Mouse (Mus musculus) erythroblast, embryonic 14.5 days (primary cell): ENCODE data around the gene Slc48a1. TPM values are rescaled to one million over a fixed set of nuclear protein-coding genes. Genes with fewer than 3 reads are reported as not detected.

Experiments
- H3K27me3 ChIP-seq: 2 replicates; pipeline ENCODE4 v1.6.1; 2012; ENCODE audit warnings: inconsistent platforms; ENCODE audit not compliant: control insufficient read depth
- H3K36me3 ChIP-seq: 2 replicates; pipeline ENCODE4 v1.6.1; 2012; ENCODE audit warnings: mild to moderate bottlenecking, inconsistent platforms; ENCODE audit not compliant: control insufficient read depth
- H3K4me1 ChIP-seq: 2 replicates; pipeline ENCODE4 v1.6.1; 2012; ENCODE audit warnings: inconsistent platforms; ENCODE audit not compliant: control insufficient read depth
- H3K4me3 ChIP-seq: replicated peaks from 2 replicates; pipeline ENCODE3; 2012; ENCODE audit warnings: moderate library complexity, mild to moderate bottlenecking, inconsistent platforms
- H3K9me3 ChIP-seq: 2 replicates; pipeline ENCODE4 v1.6.1; 2012; ENCODE audit warnings: low read length, inconsistent platforms, mixed read lengths; ENCODE audit not compliant: control insufficient read depth
- GATA1 ChIP-seq: IDR thresholded peaks from 2 replicates; pipeline ENCODE4 v1.6.1; 2012; ENCODE audit warnings: low read length, inconsistent platforms, mixed read lengths
- TAL1 ChIP-seq: IDR thresholded peaks from 3 replicates; pipeline ENCODE4 v1.6.1; 2012; ENCODE audit warnings: low read length, inconsistent platforms, mixed read lengths
- polyA plus RNA-seq: library from polyadenylated mRNA; stranded (reverse); fragments of >175 nt; gene quantifications from 2 replicates; pipeline ENCODE4 v1.2.3, GENCODE M21; 2012

Slc48a1 gene
- polyA plus RNA-seq, 1 experiment, result 32.7 TPM

DNA sequence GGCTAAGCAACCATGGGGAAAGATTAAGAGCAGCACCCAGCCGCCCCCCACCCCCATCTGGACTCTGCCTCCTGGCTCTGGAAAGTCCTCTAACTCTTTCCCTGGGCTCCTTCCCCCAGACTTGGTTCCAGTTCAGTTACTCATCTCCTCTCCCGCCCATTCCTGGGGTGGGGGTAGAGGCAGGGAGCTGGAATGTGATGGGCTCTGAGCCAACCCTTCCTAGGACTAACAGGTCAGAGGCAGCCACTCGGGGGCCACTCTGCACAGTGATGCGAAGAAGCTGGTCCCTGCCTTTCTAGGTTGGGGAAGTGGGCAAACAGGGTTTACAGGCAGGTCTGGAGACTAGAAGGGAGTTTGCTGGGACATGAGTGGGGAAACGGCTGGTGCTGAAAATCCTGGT lies 5.2 kb upstream of the Slc48a1 start:
- peaks cover 52% of the 10 kb centered on the region for H3K27me3 ChIP-seq
- no peaks in the 10 kb centered on the region for H3K9me3 ChIP-seq
- no peaks in the 10 kb centered on the region for H3K4me1 ChIP-seq
- no peak for TF ChIP-seq TAL1
- TF ChIP-seq GATA1, result no peak
- H3K36me3 ChIP-seq, result no peaks in the 10 kb centered on the region
- no peak overlapping the region for H3K4me3 ChIP-seq

GRCm38 (mm10) chr15:97773961-97774370 lies 4.4 kb upstream of the Slc48a1 start:
- no peaks in the 10 kb centered on the region for H3K4me1 ChIP-seq
- H3K36me3 ChIP-seq, result no peaks in the 10 kb centered on the region
- no peak overlapping the region for H3K4me3 ChIP-seq
- no peaks in the 10 kb centered on the region for H3K9me3 ChIP-seq
- TF ChIP-seq TAL1, result no peak
- TF ChIP-seq GATA1, result no peak
- H3K27me3 ChIP-seq, result peaks cover 47% of the 10 kb centered on the region

DNA sequence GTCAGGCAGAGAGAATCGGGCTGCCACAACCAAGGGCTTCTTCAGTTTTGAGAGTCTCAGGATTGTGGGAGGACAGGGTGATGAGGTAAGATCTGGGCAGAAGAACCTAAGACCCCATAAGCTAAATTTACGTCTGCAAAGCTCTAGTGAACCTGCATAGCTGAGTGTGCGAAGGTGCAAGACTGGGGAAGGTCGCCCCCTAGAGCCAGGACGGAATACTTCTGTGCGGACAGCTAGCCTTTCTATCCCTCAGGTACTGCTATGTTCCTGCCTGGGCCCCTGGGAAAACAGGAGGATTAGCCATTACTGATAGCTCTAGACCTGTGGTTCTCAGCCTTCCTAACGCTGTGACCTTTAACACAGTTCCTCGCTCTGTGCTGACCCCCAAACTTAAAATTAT lies 1.8 kb upstream of the Slc48a1 start:
- no peak for TF ChIP-seq GATA1
- no peak for TF ChIP-seq TAL1

GRCm38 (mm10) chr15:97776919-97777318 lies 1.4 kb upstream of the Slc48a1 start:
- peaks cover 37% of the 10 kb centered on the region for H3K27me3 ChIP-seq
- no peaks in the 10 kb centered on the region for H3K36me3 ChIP-seq
- TF ChIP-seq GATA1, result no peak
- no peak for TF ChIP-seq TAL1
- H3K4me1 ChIP-seq, result peaks cover under 1% of the 10 kb centered on the region
- H3K9me3 ChIP-seq, result no peaks in the 10 kb centered on the region
- H3K4me3 ChIP-seq, result no peak overlapping the region

More for the DNA sequence above, 1.8 kb upstream of the Slc48a1 start:
- H3K4me1 ChIP-seq, result no peaks in the 10 kb centered on the region
- H3K9me3 ChIP-seq, result no peaks in the 10 kb centered on the region
- no peaks in the 10 kb centered on the region for H3K36me3 ChIP-seq
- H3K4me3 ChIP-seq, result no peak overlapping the region
- peaks cover 34% of the 10 kb centered on the region for H3K27me3 ChIP-seq

GRCm38 (mm10) chr15:97779576-97779975 lies 1.3 kb downstream of the Slc48a1 start:
- no peaks in the 10 kb centered on the region for H3K9me3 ChIP-seq
- peaks cover 52% of the 10 kb centered on the region for H3K27me3 ChIP-seq
- TF ChIP-seq TAL1 (no peak), GATA1 (no peak)
- H3K4me1 ChIP-seq, result peaks cover 21% of the 10 kb centered on the region
- no peaks in the 10 kb centered on the region for H3K36me3 ChIP-seq
- H3K4me3 ChIP-seq, result no peak overlapping the region

DNA sequence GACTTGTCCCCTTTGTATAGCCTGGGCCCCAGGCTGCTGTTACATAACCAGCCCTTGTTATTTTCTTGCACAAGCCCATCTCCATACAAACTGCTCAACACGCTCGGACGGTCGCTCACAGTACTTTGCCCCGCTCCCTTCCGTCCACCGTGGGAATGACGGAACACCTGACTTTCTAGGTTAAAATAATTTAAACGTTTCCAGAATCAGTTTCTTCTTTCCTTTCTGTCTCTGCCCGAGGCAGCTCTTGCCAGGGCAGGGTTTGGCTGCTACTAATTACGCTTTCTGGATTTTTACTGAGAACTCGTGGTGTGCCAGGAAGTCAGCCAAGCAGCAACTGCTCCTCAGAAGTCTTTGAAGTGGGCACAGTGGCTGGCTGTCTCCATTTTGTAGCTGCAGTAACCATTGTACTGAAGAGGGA lies 2.3 kb downstream of the Slc48a1 start:
- peaks cover 44% of the 10 kb centered on the region for H3K27me3 ChIP-seq
- no peaks in the 10 kb centered on the region for H3K9me3 ChIP-seq
- H3K4me1 ChIP-seq, result peaks cover 31% of the 10 kb centered on the region
- no peak overlapping the region for H3K4me3 ChIP-seq
- no peak for TF ChIP-seq TAL1
- TF ChIP-seq GATA1, result no peak
- no peaks in the 10 kb centered on the region for H3K36me3 ChIP-seq

GRCm38 (mm10) chr15:97781961-97782748 lies 3.8 kb downstream of the Slc48a1 start:
- no peak for TF ChIP-seq GATA1
- TF ChIP-seq TAL1, result no peak
- peaks cover 10% of the 10 kb centered on the region for H3K36me3 ChIP-seq
- no peak overlapping the region for H3K4me3 ChIP-seq
- no peaks in the 10 kb centered on the region for H3K9me3 ChIP-seq
- peaks cover 47% of the 10 kb centered on the region for H3K4me1 ChIP-seq
- peaks cover 37% of the 10 kb centered on the region for H3K27me3 ChIP-seq

GRCm38 (mm10) chr15:97782749-97783105 lies 4.4 kb downstream of the Slc48a1 start:
- Histone ChIP-seq H3K36me3 (peaks cover 16% of the 10 kb centered on the region), H3K4me1 (peaks cover 53% of the 10 kb centered on the region), H3K9me3 (no peaks in the 10 kb centered on the region), H3K4me3 (peak overlapping the region; percentile 5), H3K27me3 (peaks cover 35% of the 10 kb centered on the region)
- TF ChIP-seq GATA1 (no peak), TAL1 (no peak)

GRCm38 (mm10) chr15:97784092-97784559 lies 5.8 kb downstream of the Slc48a1 start:
- peaks cover 67% of the 10 kb centered on the region for H3K4me1 ChIP-seq
- no peaks in the 10 kb centered on the region for H3K9me3 ChIP-seq
- no peak for TF ChIP-seq TAL1
- no peak for TF ChIP-seq GATA1
- H3K27me3 ChIP-seq, result peaks cover 30% of the 10 kb centered on the region
- H3K36me3 ChIP-seq, result peaks cover 30% of the 10 kb centered on the region
- peak overlapping the region; percentile 99 for H3K4me3 ChIP-seq
